Mouse (Mus musculus): ENCODE measurements around the gene Mast3.

Mast3 gene

GRCm38 (mm10) chr8:70758308-70758615 lies 46.6 kb downstream of the Mast3 start:
- peak; percentile 15 to 19 for DNase-seq

DNA sequence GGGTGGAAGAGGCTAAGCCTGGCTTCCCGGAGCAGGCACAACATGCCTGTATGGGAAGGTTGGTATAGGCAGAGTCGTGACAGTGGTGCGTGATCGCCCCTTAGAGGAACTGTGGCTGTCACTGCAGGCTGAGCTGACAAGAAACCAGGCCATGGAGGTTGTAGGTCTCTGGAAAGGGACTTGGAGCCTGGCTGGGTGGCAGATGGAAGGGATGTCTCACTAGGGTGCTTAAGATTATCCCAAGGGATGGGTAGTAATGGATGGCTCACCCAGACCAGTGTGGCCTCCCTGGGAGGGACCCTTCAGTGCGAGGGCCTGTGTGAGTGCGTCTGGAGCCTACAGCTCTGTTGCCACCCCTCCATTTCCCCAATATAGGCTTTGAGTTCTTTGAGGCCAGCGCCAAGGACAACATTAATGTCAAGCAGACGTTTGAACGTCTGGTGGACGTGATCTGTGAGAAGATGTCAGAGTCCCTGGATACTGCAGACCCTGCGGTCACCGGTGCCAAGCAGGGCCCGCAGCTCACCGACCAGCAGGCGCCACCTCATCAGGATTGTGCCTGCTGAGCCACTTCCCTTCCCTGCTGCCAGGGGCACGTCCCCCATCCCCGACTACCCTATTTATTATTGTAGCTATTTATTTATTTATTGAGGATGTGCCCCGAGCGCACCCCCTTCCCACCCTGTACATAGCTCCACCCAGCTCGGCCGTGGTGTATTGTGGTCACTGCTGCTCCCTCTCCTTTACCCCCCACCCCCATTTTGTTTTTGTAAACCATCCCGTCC lies 47.1 kb downstream of the Mast3 start:
- DNase-seq: peak; percentile 30 to 46

DNA sequence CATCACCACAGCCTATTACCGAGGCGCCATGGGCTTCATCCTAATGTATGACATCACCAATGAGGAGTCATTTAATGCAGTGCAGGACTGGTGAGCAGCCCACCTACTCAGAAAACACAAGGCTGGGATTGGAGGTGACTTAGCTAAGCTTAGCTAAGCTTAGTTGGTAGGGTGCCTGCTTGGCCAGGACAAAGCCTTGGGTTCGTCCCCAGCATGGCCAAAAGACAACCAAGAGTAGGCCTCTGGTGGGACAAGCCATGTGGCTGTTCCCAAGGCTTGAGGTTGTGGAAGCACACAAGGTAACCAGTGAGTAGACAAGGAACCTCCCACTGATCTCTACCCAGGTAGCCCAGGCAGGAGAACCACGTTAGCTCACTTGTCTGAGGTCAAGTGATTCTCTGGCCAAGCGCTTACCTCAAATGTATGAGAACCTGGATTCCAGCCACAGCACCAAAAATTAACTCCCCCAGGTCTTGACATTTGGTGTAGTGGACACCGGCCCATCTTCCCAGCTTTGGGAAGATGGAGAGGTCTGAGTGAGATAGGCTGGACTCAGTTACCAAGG lies 48.3 kb downstream of the Mast3 start:
- DNase-seq: peak in 1 of 2 experiments; percentile 8

DNA sequence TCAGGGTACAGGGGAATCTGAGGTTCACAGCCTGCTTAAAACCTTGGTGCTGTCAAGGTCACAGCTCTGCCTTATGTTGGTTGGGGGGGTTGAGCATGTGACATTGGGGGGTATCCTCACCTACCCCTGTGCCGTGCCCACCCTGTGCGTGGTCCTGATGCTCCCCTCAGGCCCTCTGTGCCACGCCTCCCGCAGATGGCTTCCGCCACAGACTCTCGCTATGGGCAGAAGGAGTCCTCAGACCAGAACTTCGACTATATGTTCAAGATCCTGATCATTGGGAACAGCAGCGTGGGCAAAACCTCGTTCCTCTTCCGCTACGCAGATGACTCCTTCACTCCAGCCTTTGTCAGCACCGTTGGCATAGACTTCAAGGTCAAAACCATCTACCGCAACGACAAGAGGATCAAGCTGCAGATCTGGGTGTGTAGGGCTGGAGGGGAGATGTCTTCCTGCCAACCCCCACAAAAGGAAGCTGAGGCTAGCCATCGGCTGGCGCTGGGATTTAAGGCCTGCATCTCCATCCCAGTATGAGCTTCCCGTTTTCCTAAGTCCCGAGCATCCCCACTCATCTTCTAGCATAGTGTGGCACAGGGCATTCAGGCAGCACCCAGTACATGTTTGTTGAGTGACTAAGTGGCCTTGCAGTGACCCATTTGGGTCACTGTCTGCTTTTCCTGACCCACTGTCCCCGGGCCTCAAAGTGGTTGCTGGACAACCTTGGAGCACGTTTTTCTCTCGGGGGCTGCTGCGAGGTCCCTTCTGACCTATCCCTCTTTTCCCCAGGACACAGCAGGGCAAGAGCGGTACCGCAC lies 49.0 kb downstream of the Mast3 start:
- peak; percentile 23 to 35 for DNase-seq

GRCm38 (mm10) chr8:70754871-70755660 lies 49.8 kb downstream of the Mast3 start:
- DNase-seq: peak; percentile 84 to 87

- peak; percentile 94 to 99 for DNase-seq
Observed at GRCm38 (mm10) chr8:70754043-70754870, 50.6 kb downstream of the Mast3 start, which contains the start of gene Rab3a. Gene Rab3a, plus strand, starts transcription at chr8:70754679.

GRCm38 (mm10) chr8:70753151-70753550 lies 51.7 kb downstream of the Mast3 start:
- peak; percentile 51 to 61 for DNase-seq

GRCm38 (mm10) chr8:70752000-70752764 lies 52.7 kb downstream of the Mast3 start:
- DNase-seq: peak; percentile 70 to 80

- no peak for DNase-seq
Observed at GRCm38 (mm10) chr8:70750128-70750680, 54.6 kb downstream of the Mast3 start.

DNA sequence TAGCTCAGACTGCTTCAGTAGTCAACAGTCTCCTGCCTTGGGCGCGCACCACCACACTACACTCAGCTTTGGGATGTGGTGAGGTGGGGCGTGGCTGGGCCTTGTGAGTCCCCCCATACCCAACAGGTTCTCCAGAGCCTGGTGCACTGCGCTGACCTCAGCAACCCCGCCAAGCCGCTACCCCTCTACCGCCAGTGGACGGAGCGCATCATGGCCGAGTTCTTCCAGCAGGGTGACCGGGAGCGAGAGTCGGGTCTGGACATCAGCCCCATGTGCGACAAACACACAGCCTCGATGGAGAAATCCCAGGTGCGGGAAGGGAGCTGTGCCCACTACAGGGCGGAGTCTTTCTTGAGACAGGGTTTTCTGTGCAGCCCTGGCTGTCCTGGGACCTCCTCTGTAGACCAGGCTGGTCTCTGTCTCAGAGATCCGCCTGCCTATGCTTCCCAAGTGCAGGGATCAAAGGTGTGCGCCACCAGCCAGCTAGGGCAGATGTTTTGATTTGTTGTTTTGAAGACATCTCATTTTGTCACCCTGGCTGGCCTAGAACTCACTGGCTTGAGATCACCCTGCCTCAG lies 55.7 kb downstream of the Mast3 start:
- DNase-seq: no peak

DNA sequence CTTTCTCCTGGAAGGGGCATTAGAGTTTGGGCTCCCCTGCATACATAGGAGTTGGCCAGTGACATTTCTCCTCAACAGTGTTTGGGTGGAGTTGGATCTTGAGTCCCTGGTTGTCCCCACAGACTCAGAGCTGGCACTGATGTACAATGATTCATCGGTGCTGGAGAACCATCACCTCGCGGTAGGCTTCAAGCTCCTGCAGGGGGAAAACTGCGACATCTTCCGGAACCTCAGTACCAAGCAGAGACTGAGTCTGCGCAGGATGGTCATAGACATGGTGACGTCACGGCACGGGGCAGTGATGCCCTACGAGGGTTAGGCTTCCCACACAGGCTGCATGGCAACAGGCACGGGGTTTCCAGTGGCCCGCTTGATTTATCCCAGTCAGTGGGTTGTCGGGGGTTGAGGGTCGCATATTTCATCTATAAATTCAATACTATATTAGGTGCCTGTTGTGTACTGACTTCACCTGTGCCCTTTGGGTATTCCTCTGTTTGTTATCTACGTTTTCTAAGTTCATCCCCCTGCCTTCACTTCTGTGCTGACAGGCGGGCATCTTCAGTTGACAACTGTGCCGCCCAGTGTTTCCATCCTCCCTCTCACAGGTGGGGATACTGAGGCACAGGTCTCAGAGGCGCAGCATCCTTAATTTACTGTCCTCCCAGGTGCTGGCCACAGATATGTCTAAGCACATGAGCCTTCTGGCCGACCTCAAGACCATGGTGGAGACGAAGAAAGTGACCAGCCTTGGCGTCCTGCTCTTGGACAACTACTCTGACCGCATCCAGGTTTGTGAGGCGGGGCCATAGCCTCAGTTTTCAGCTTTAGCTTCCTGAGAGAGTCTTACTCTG lies 56.4 kb downstream of the Mast3 start:
- no peak for DNase-seq

- no peak for DNase-seq
Observed at GRCm38 (mm10) chr8:70747211-70747890, 57.5 kb downstream of the Mast3 start.

- DNase-seq: no peak
Observed at GRCm38 (mm10) chr8:70746676-70747075, 58.2 kb downstream of the Mast3 start.

GRCm38 (mm10) chr8:70745691-70746220 lies 59.1 kb downstream of the Mast3 start:
- no peak for DNase-seq

DNA sequence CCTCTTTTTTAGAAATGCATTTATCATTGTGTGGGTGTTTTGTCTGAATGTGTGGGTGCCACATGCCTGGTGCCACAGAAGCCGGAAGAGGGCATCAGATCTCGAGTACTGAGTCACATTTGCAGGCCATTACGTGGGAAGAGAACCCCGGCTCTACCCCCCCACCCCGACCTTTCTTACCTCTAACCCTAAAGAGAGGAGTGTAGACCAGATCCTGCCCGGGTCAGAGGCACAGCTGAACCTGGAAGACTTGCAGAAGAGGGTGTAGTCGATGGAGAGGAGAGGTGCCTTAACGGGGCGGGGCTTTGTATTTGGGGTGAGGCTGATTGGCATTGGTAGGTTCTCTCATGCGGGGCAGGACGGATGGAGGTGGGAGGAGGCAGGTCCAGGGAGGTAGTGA lies 60.0 kb downstream of the Mast3 start:
- no peak for DNase-seq

- DNase-seq: peak in 1 of 2 experiments; percentile 45
Observed at GRCm38 (mm10) chr8:70743656-70744590, 60.9 kb downstream of the Mast3 start.

- DNase-seq: no peak
Observed at GRCm38 (mm10) chr8:70742981-70743655, 61.7 kb downstream of the Mast3 start.
